Mouse (Mus musculus): Measurements from ENCODE around the gene Stub1. TPM values are rescaled to one million over a fixed set of nuclear protein-coding genes. Genes with fewer than 3 reads are reported as not detected.
"Not testable (repeated sequence)": the region's sequence is repeated elsewhere in the genome, so short reads cannot be mapped to it uniquely, and the experiment has no call there.

Stub1 gene
- total and polyA plus RNA-seq, 2 experiments: 50.4 to 94.4 TPM

DNA sequence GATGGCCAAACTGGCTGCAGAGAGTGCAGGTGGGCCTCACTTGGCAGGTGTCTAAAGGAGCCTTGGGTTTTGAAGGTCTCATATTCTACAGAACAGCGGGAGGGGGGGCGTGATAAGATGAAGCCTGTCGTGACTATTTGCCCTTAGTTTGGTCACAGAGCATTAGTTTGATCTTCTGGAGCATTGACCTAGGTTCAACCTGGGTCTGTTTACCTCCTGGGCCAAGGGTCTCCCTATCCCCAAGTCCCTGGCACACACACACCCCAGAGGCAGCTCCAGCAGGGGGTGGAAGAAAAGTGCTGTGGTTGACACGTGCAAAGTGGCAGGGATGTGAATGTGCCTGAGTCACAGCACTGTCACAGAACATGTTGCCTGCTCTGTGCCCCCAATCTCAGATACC is 22.3 kb downstream of the Stub1 start:
- no peaks in the 10 kb centered on the region for H3K36me3 ChIP-seq (ENCODE audit: control insufficient read depth, insufficient read depth, low read length)
- H3K79me2 ChIP-seq (ENCODE audit: control insufficient read depth, insufficient read depth, low read length): no peaks in the 10 kb centered on the region
- DNase-seq (ENCODE audit: extremely low read depth, low read depth, low spot score): no peak
- no peak overlapping the region for H3K27ac ChIP-seq (replicated peaks; ENCODE audit: insufficient read depth, low read depth, low read length)
- H3K9ac ChIP-seq (ENCODE audit: low read depth, low read length): no peak overlapping the region
- no peak overlapping the region for H3K4me3 ChIP-seq (ENCODE audit: insufficient read depth, low read depth, low read length)
- TF ChIP-seq CTCF (IDR thresholded peaks at IDR 0.05; ENCODE audit: low read depth, low read length) (no peak), POLR2A (IDR thresholded peaks at IDR 0.05; ENCODE audit: extremely low read depth, insufficient read depth, low read length) (no peak)
- 49% methylated on average over 4 of the region's 4 CpGs for WGBS
- H3K27me3 ChIP-seq (ENCODE audit: control insufficient read depth, insufficient read depth, low read length): peaks cover 13% of the 10 kb centered on the region
- H3K4me1 ChIP-seq (ENCODE audit: control insufficient read depth, insufficient read depth, low read length): peaks cover 3% of the 10 kb centered on the region; the same call in 1 of the 2 replicates

DNA sequence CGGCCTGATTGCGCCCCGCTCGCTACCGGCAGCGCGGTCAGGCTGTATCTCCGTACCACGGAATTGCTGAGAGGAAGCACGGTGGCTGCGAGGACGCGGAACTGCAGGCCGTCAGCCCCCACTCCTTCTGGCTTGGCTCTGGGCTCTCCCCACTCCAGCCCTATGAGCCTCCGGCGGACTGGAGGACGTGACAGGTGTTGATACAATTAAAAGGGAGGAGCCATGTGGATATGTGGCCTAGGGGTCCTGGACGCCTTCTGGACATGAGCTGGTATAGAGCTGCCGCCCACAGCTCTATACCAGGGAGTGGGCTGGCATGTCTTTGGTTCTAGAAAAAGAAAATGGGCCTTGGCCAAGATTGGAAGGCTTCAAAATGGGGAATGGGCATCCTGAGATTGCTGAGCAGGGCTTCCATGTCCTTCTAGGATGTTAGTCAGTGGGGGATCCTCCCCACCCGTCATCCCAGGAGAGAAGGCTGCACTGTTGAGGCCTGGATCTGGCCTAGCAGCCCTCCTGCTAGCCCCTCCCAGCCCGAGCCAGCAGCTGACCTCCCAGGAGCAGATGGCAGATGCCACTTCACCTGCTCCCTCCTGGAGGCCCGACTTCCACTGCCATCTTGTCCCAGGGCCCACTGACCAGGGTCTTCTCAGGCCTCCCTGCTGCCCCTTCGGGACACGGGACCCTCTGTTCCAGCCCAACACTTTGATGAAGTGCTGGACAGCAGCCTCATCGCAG is 23.4 kb downstream of the Stub1 start:
- TF ChIP-seq POLR2A (IDR thresholded peaks at IDR 0.05; ENCODE audit: extremely low read depth, insufficient read depth, low read length): no peak
- no peak for TF ChIP-seq CTCF (IDR thresholded peaks at IDR 0.05; ENCODE audit: low read depth, low read length)

DNA sequence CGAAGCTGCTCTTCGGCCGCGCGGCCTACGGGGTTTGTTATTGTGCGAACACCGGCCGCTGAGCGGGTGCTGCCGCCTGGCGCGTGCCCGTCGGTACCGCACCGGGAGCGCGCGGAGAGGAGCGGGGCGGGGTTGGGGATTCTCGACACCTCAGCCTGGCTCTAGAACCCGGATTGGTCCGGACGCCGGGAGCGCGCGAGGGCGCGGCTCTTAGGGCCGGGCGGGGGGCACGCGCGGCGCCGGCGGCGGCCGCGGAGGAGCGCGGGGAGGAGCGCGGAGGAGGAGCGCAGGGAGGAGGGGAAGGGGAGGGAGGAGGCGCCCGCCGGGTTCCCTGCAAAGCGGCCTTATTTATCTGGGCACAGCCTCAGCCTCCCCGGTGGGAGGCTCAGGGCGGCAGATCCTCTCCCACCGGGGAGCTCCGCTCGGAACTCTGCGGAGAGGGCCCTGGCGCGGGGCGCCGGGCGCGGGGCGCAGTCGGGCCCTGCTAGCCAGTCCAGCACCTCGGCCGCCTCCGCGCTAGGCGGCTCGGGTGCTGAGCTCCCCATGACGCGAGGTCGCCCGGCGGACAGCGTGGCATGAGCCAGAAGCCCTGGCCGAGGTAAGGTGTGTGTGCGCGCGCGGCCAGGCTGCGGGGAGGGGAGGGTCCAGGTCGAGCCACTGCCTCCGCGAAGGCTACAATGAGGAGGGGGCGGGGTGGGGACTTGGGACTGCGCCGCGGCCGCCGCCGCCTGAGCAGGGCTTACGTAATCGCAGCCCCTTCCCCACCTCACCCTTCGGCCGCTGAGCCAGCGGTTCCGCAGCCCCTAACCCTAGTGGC is 24.2 kb downstream of the Stub1 start, which contains the start of gene Fbxl16:
Gene Fbxl16 (plus strand): TSS at position 297 of the 817 bp plus-strand sequence.
- H3K27me3 ChIP-seq (ENCODE audit: control insufficient read depth, insufficient read depth, low read length): peaks cover 13% of the 10 kb centered on the region
- H3K4me1 ChIP-seq (ENCODE audit: control insufficient read depth, insufficient read depth, low read length): peaks cover 3% of the 10 kb centered on the region; the same call in 1 of the 2 replicates
- H3K36me3 ChIP-seq (ENCODE audit: control insufficient read depth, insufficient read depth, low read length): no peaks in the 10 kb centered on the region
- H3K9ac ChIP-seq (ENCODE audit: low read depth, low read length): peak within 1 kb of the TSS; percentile 45
- H3K79me2 ChIP-seq (ENCODE audit: control insufficient read depth, insufficient read depth, low read length): no peaks in the 10 kb centered on the region
- H3K4me3 ChIP-seq (ENCODE audit: insufficient read depth, low read depth, low read length): peak within 1 kb of the TSS; percentile 52; the same call in 1 of the 2 replicates
- no peak for DNase-seq (ENCODE audit: extremely low read depth, low read depth, low spot score)
- TF ChIP-seq CTCF (IDR thresholded peaks at IDR 0.05; ENCODE audit: low read depth, low read length) (no peak), POLR2A (IDR thresholded peaks at IDR 0.05; ENCODE audit: extremely low read depth, insufficient read depth, low read length) (no peak)
- 1% methylated on average over 97 of the region's 100 CpGs for WGBS
- no peak within 1 kb of the TSS for H3K27ac ChIP-seq (replicated peaks; ENCODE audit: insufficient read depth, low read depth, low read length)

More for the DNA sequence above, 23.4 kb downstream of the Stub1 start:
- Histone ChIP-seq H3K27me3 (ENCODE audit: control insufficient read depth, insufficient read depth, low read length) (peaks cover 13% of the 10 kb centered on the region), H3K79me2 (ENCODE audit: control insufficient read depth, insufficient read depth, low read length) (no peaks in the 10 kb centered on the region), H3K27ac (replicated peaks; ENCODE audit: insufficient read depth, low read depth, low read length) (no peak overlapping the region), H3K4me1 (ENCODE audit: control insufficient read depth, insufficient read depth, low read length) (peaks cover 3% of the 10 kb centered on the region; the same call in 1 of the 2 replicates), H3K4me3 (ENCODE audit: insufficient read depth, low read depth, low read length) (peak overlapping the region; percentile 52; the same call in 1 of the 2 replicates), H3K9ac (ENCODE audit: low read depth, low read length) (peak overlapping the region; percentile 45), H3K36me3 (ENCODE audit: control insufficient read depth, insufficient read depth, low read length) (no peaks in the 10 kb centered on the region)
- DNase-seq (ENCODE audit: extremely low read depth, low read depth, low spot score): no peak
- WGBS: 27% methylated on average over 24 of the region's 25 CpGs

DNA sequence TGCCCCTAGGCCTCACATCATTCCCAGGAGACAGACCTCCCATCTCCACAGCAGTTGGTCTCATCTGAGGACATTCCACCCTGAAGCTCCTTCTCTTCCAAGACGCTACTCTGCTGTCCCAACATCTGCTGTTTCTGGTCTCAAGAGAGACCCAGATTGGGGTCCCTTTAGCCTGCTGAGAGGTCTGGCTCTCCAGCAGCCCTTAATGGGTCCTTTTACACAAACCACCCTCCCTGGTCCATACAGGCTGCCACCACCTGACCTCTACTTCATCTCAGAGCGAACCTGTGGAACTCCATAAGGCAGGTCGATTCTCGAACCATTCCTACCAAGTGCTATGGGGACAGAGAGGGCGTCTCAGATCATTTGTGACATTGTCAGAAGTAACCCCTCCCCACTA is 25.2 kb downstream of the Stub1 start:
- no peak overlapping the region for H3K4me3 ChIP-seq (ENCODE audit: insufficient read depth, low read depth, low read length)
- TF ChIP-seq CTCF (IDR thresholded peaks at IDR 0.05; ENCODE audit: low read depth, low read length) (no peak), POLR2A (IDR thresholded peaks at IDR 0.05; ENCODE audit: extremely low read depth, insufficient read depth, low read length) (no peak)
- H3K4me1 ChIP-seq (ENCODE audit: control insufficient read depth, insufficient read depth, low read length): peaks cover 3% of the 10 kb centered on the region; the same call in 1 of the 2 replicates
- peaks cover 15% of the 10 kb centered on the region for H3K27me3 ChIP-seq (ENCODE audit: control insufficient read depth, insufficient read depth, low read length)
- 53% methylated on average over 5 of the region's 5 CpGs for WGBS
- no peak overlapping the region for H3K9ac ChIP-seq (ENCODE audit: low read depth, low read length)
- no peaks in the 10 kb centered on the region for H3K79me2 ChIP-seq (ENCODE audit: control insufficient read depth, insufficient read depth, low read length)
- no peak overlapping the region for H3K27ac ChIP-seq (replicated peaks; ENCODE audit: insufficient read depth, low read depth, low read length)
- H3K36me3 ChIP-seq (ENCODE audit: control insufficient read depth, insufficient read depth, low read length): no peaks in the 10 kb centered on the region
- DNase-seq (ENCODE audit: extremely low read depth, low read depth, low spot score): no peak

DNA sequence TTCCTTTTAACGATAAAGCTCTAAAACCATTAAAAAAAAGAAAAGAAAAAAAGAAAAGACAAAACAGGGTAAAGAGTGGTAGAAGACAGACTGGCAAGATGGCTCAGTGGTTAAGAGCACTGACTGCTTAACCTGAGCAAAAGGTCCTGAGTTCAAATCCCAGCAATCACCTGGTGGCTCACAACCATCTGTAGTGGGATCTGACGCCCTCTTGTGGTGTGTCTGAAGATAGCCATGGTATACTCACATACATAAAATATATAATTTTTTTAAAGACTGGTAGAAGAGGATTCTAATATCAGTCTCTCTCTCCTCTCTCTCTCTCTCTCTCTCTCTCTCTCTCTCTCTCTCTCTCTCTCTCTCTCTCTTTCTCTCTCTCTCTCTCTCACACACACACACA is 25.8 kb downstream of the Stub1 start:
- DNase-seq (ENCODE audit: extremely low read depth, low read depth, low spot score); H3K79me2 ChIP-seq (ENCODE audit: control insufficient read depth, insufficient read depth, low read length); H3K9ac ChIP-seq (ENCODE audit: low read depth, low read length); H3K36me3 ChIP-seq (ENCODE audit: control insufficient read depth, insufficient read depth, low read length); H3K4me3 ChIP-seq (ENCODE audit: insufficient read depth, low read depth, low read length); H3K4me1 ChIP-seq (ENCODE audit: control insufficient read depth, insufficient read depth, low read length); H3K27ac ChIP-seq (replicated peaks; ENCODE audit: insufficient read depth, low read depth, low read length): not testable (repeated sequence)
- H3K27me3 ChIP-seq (ENCODE audit: control insufficient read depth, insufficient read depth, low read length): peaks cover 18% of the 10 kb centered on the region
- WGBS: 52% methylated on average over 2 of the region's 2 CpGs
